Comparison of ENCODE assay signal across 18 mouse cellular contexts in the genomic region with DNA sequence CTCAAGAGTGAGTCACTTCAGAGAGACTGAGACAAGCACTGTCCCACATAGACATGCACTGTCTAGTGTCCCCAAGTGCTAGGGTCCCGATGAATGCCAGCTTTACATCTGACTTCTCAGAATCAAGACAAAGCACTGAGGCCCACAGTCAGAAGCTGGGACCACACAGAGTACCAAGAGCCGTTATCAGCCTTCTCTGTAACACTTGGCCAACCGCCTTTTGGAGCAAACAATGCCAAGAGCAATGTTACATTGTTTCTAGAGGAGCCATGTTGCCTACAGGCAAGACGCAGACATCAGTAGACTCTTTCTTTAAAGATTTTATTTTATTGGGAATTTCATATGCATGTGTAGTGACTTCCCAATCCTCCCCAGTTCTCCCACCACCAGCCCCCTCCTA.
"Had no signal": no experiment of that assay in that cellular context is flagged by ENCODE, and none has a peak within 500 bp of the region (broad histone marks: within the 10 kb centered on the region; RNA-seq: fewer than 3 reads in every experiment).

No protein-coding gene starts in this region.

- ATAC-seq: intestine, embryonic 15.5 days had no signal

- H3K4me2 ChIP-seq: intestine, embryonic 15.5 days; kidney, embryonic 15.5 days; liver, embryonic 13.5 days; lung, embryonic 14.5 days; midbrain, embryonic 11.5 days had no signal

- H3K27ac ChIP-seq: intestine, embryonic 15.5 days; kidney, embryonic 15.5 days; left cerebral cortex, adult 2 months; liver, embryonic 13.5 days; stomach, postnatal 0 days had no signal

- H3K27me3 ChIP-seq: intestine, embryonic 15.5 days; kidney, embryonic 15.5 days; liver, embryonic 13.5 days had no signal

- H3K9ac ChIP-seq: intestine, embryonic 15.5 days; kidney, embryonic 15.5 days; liver, embryonic 13.5 days; lung, embryonic 14.5 days had no signal

- DNase-seq: kidney, adult 11 months; kidney, adult 8-10 months; kidney, postnatal 10 days; kidney, postnatal 4 days; layer of hippocampus, postnatal 36 days; liver, embryonic 13.5 days; lung, embryonic 14.5 days; lung, postnatal 10 days; lung, postnatal 36 days; midbrain, embryonic 14.5 days; right cerebral cortex, postnatal 14 days; right cerebral cortex, postnatal 4 days; thymus, postnatal 25 days had no signal

- H3K9me3 ChIP-seq: intestine, embryonic 15.5 days; kidney, embryonic 15.5 days; liver, embryonic 13.5 days had no signal

- H3K4me1 ChIP-seq: intestine, embryonic 15.5 days; kidney, embryonic 15.5 days; liver, embryonic 13.5 days had no signal

- H3K4me3 ChIP-seq: intestine, embryonic 15.5 days; kidney, embryonic 15.5 days; left cerebral cortex, adult 2 months; liver, embryonic 13.5 days had no signal

- H3K36me3 ChIP-seq: intestine, embryonic 15.5 days; kidney, embryonic 15.5 days had no signal
